Mouse (Mus musculus) neural tube, embryonic 12.5 days (tissue): Measurements from ENCODE around the gene Nckap5l. TPM values are rescaled to one million over a fixed set of nuclear protein-coding genes. Genes with fewer than 3 reads are reported as not detected.
"Not testable (repeated sequence)": the region's sequence is repeated elsewhere in the genome, so short reads cannot be mapped to it uniquely, and the experiment has no call there.

ENCODE experiments used
- ATAC-seq: fragments of 200-750 bp; cut with Nextera tagmentation; 2 replicates; pipeline ENCODE4 v1.8.0; 2017; ENCODE audit warnings: low read depth, mild to moderate bottlenecking, moderate TSS enrichment, moderate library complexity; ENCODE audit not compliant: low FRiP score
- H3K27ac ChIP-seq: fragments of 300-500 bp; sonication (generic); 2 replicates; pipeline ENCODE4 v1.5.1; 2016
- H3K27me3 ChIP-seq: fragments of 300-500 bp; sonication (generic); replicated peaks from 2 replicates; pipeline ENCODE4 v1.6.1; 2016; ENCODE audit warnings: mild to moderate bottlenecking
- H3K36me3 ChIP-seq: fragments of 300-500 bp; sonication (generic); 2 replicates; pipeline ENCODE4 v1.6.1; 2016; ENCODE audit warnings: mild to moderate bottlenecking
- H3K4me1 ChIP-seq: fragments of 300-500 bp; sonication (generic); 2 replicates; pipeline ENCODE4 v1.6.1; 2016
- H3K4me2 ChIP-seq: fragments of 300-500 bp; sonication (generic); replicated peaks from 2 replicates; pipeline ENCODE4 v1.6.1; 2016; ENCODE audit warnings: mild to moderate bottlenecking
- H3K4me3 ChIP-seq: fragments of 300-500 bp; sonication (generic); 2 replicates; pipeline ENCODE4 v1.5.1; 2016
- H3K9ac ChIP-seq: fragments of 300-500 bp; sonication (generic); 2 replicates; pipeline ENCODE4 v1.6.1; 2016; ENCODE audit warnings: mild to moderate bottlenecking
- H3K9me3 ChIP-seq: fragments of 300-500 bp; sonication (generic); 2 replicates; pipeline ENCODE4 v1.6.1; 2016; ENCODE audit warnings: mild to moderate bottlenecking
- WGBS: fragments of 180-500 bp; shearing (Covaris S2); methylation state at CpG from one replicate; pipeline ENCODE4 v1.1.7; 2016; 5-methylcytosine and 5-hydroxymethylcytosine counted together
- polyA plus RNA-seq: library from polyadenylated mRNA; unstranded; fragments of >200 nt; fragmentation: Nextera tagmentation; extraction: Ambion mirVana; gene quantifications from 2 replicates; pipeline ENCODE4 v1.2.1, GENCODE M21; 2016

The Nckap5l gene
- polyA plus RNA-seq, 1 experiment from 2014 or later = 17.2 TPM

DNA sequence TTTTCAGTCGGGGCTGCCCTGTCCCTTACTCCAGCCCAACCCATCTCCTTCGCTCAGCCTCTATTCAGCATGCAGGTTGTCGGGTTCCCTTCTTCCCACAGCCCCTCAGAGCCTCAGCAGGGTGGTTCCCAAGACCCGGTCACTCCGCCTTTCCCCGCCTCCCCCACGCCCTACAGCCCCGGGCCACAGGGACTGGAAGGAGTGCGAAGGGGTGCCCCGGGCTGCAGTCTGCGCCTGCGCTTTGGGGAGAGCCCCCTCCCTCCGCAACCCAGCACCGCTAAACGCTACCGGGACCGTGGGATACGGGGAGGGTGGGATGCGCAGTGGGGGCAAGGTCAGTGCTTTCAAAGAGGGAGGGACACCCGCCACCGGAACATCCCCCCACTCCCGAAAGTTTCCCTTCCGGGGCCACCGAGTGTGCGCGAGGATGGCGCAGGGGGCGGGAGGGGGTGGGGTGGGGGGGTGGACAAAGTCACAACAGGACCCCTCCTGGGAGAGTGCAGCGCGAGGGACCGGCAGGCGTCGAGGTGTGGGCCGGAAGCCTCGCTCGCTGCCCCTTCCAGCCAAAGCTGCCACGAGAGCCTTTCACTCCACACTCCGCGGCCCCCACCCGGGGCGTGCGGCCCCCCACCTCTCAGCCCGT, 464 bp downstream of the Nckap5l start:
- under 1% methylated on average over 42 of the region's 43 CpGs for WGBS
- peak overlapping the region; percentile 72 for H3K27ac ChIP-seq
- peak overlapping the region; percentile 78 for H3K9ac ChIP-seq
- peaks cover 49% of the 10 kb centered on the region for H3K4me1 ChIP-seq
- ATAC-seq = peak; percentile 80
- H3K36me3 ChIP-seq = no peaks in the 10 kb centered on the region; the same call in 1 of the 2 replicates
- H3K4me2 ChIP-seq = peak overlapping the region; percentile 86
- H3K9me3 ChIP-seq = no peaks in the 10 kb centered on the region
- H3K4me3 ChIP-seq = peak overlapping the region; percentile 79
- H3K27me3 ChIP-seq = no peaks in the 10 kb centered on the region

- ATAC-seq = no peak
- peak overlapping the region; percentile 79 for H3K4me3 ChIP-seq
- H3K27ac ChIP-seq = peak overlapping the region; percentile 72
- no peaks in the 10 kb centered on the region for H3K27me3 ChIP-seq
- H3K36me3 ChIP-seq = peaks cover 3% of the 10 kb centered on the region; the same call in 1 of the 2 replicates
- no peaks in the 10 kb centered on the region for H3K9me3 ChIP-seq
- H3K4me1 ChIP-seq = peaks cover 49% of the 10 kb centered on the region
- H3K9ac ChIP-seq = peak overlapping the region; percentile 78
- H3K4me2 ChIP-seq = peak overlapping the region; percentile 86
- WGBS = 16% methylated on average over 7 of the region's 7 CpGs
Measured at GRCm38 (mm10) chr15:99456338-99456962, 1.1 kb downstream of the Nckap5l start.

DNA sequence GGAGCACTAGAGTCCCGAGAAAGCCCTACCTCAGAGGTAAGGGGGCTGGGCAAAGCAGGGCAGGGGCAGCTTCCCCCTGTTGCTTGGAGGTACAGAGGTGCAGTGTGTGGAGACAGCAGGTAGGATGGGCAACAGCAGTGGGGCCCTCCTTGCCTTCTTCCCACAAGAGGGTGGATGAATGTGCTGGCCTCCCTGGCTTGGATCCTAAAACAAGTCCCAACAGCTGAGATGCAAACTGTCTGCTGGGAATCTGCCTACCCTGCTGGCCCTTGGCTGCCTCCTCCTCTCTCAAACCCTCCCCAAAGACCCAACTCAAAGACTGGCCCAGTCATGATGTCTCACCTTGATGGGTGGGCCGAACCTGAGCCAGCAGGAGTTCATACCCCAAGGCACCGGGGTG, 2.1 kb downstream of the Nckap5l start:
- Histone ChIP-seq H3K4me2 (peak overlapping the region; percentile 86), H3K4me3 (no peak overlapping the region), H3K36me3 (peaks cover 3% of the 10 kb centered on the region; the same call in 1 of the 2 replicates), H3K27me3 (no peaks in the 10 kb centered on the region), H3K4me1 (peaks cover 49% of the 10 kb centered on the region), H3K9ac (0 out of 2 replicates have a peak overlapping the region, but pooled peaks have one; percentile 13), H3K27ac (no peak overlapping the region), H3K9me3 (no peaks in the 10 kb centered on the region)
- no peak for ATAC-seq
- WGBS = 78% methylated on average over 3 of the region's 3 CpGs

DNA sequence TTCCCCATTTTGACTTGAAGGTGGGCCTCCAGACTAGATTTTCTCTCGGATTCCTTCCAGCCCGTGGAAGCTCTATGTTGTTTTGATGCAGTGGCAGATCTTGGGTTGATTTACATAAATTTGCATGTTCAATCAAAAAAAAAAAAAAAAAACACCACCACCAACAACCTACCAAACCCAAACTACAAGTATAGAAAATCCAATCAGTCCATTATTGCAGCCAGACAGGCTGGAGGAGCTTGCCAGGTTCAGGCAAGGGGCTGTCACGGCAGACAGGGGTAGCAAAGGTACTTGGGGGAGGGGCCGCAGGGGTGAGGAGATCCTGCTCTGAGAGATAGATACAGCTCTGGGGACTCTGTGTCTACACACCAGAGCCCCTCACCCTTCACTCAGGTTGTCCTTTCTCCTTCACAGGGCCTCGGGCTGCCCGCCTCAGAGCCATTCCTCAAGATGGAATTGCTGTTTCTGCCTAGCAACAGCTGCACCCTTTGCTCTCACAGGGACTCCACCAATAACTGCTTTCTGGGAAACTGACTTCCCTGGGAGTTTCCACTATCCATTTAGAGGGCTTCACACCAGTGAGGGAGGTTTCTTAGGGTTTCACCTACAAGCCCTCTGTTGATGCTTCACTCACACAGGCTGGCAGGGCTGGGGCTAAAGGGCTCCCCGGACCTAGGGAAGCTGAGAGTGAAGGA, 2.8 kb downstream of the Nckap5l start:
- H3K4me1 ChIP-seq = peaks cover 49% of the 10 kb centered on the region
- H3K9ac ChIP-seq = 0 out of 2 replicates have a peak overlapping the region, but pooled peaks have one; percentile 13
- no peak overlapping the region for H3K4me3 ChIP-seq
- WGBS = 83% methylated on average over 7 of the region's 7 CpGs
- H3K9me3 ChIP-seq = no peaks in the 10 kb centered on the region
- no peak for ATAC-seq
- no peaks in the 10 kb centered on the region for H3K27me3 ChIP-seq
- H3K27ac ChIP-seq = no peak overlapping the region
- H3K4me2 ChIP-seq = peak overlapping the region; percentile 86
- H3K36me3 ChIP-seq = peaks cover 3% of the 10 kb centered on the region; the same call in 1 of the 2 replicates

GRCm38 (mm10) chr15:99453153-99453900, 4.2 kb downstream of the Nckap5l start:
- peaks cover 51% of the 10 kb centered on the region for H3K4me1 ChIP-seq
- WGBS = 79% methylated on average over 11 of the region's 11 CpGs

DNA sequence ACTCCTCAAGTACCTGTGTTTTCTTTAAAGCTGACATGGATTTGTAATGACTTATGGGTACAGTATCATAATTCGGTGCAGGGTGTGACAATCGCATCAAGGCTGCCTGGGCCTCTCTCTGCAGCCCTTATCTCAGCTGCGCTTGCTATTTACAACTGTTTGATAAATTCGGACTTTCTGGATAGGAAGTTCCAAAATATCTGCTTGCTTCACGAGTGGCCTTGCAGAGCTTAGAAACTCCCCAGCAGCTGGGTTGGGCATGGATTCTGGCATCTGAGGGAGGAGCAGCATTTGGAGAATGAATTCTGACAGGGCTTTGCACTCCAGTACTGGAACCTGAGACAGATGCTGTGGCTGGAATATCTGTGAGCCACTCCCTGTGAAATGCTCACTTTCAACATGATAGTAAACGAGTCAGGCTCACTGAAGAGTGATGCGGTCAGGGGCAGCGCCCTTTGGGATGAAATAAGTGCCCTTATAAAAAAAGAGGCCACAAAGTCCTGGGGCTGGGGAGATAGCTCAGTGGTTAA, 7.7 kb downstream of the Nckap5l start:
- Histone ChIP-seq H3K9ac (no peak overlapping the region), H3K36me3 (0 out of 2 replicates have a peak, but pooled peaks cover 7% of the 10 kb centered on the region), H3K4me1 (peaks cover 23% of the 10 kb centered on the region; the same call in 1 of the 2 replicates), H3K27me3 (no peaks in the 10 kb centered on the region), H3K4me3 (no peak overlapping the region), H3K27ac (no peak overlapping the region), H3K4me2 (no peak overlapping the region), H3K9me3 (no peaks in the 10 kb centered on the region)
- WGBS = 89% methylated on average over 8 of the region's 8 CpGs
- no peak for ATAC-seq

More at GRCm38 (mm10) chr15:99453153-99453900, 4.2 kb downstream of the Nckap5l start:
- H3K4me2 ChIP-seq = 0 out of 2 replicates have a peak overlapping the region, but pooled peaks have one; percentile 2
- no peaks in the 10 kb centered on the region for H3K27me3 ChIP-seq
- no peaks in the 10 kb centered on the region for H3K9me3 ChIP-seq
- no peak overlapping the region for H3K9ac ChIP-seq
- H3K27ac ChIP-seq = no peak overlapping the region; the same call in 1 of the 2 replicates
- peaks cover 7% of the 10 kb centered on the region; the same call in 1 of the 2 replicates for H3K36me3 ChIP-seq
- no peak overlapping the region for H3K4me3 ChIP-seq
- ATAC-seq = no peak

DNA sequence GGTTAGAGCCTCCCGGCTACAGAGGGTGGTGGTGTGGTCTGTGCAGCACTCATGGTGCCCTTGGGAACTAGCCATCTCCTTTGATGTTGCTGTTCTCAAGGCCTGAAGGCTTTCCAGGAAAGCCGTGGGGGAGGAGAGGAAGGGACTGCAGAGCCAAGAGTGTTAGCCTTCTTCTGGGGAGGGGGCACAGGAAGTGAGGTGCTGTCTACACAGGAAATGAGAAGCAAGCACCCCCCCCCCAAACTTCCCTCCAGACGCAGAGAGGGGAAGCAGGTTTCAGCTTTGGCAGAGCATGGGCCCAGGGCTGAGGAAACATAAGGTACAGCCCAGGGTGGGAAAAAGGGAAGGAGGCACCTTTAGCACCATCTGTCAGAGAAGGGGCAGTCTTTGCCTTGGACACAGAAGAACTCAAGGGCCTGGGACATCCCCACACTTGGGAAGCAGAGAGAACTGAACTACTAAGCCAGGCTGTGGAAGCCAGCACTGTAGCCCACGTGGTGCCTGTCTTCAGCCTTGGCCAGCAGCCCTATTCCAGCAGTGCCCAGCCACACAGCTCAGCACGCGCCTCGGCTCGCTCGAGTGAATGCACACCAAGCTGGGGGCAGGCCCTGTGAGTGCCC, 8.3 kb downstream of the Nckap5l start:
- Histone ChIP-seq H3K9ac (no peak overlapping the region), H3K4me2 (no peak overlapping the region), H3K27me3 (no peaks in the 10 kb centered on the region), H3K9me3 (no peaks in the 10 kb centered on the region), H3K36me3 (0 out of 2 replicates have a peak, but pooled peaks cover 7% of the 10 kb centered on the region), H3K4me3 (no peak overlapping the region), H3K27ac (no peak overlapping the region), H3K4me1 (peaks cover 18% of the 10 kb centered on the region; the same call in 1 of the 2 replicates)
- WGBS = 78% methylated on average over 9 of the region's 9 CpGs
- no peak for ATAC-seq

- H3K27me3 ChIP-seq, H3K27ac ChIP-seq, H3K4me1 ChIP-seq: not testable (repeated sequence)
Measured at GRCm38 (mm10) chr15:99446136-99446535, 11.4 kb downstream of the Nckap5l start.

DNA sequence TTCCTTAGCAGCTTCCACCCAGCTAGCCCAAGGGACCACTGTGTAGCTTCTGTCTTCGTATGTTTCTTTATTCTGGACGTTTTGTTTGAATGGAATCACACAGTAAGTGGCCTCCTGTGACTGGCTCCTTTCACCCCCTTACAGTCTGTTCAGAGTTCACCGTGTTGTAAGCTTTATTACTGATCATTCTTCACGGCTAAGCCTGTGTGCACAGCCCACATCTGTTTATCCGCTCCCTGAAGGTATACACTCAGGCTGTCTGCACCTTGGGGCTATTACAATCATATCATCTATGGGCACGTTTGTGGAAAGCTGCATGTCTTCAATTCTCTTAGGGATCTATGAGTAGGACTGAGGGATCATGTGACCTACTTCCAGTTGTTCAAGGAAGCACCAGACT, 12.0 kb downstream of the Nckap5l start:
- Histone ChIP-seq H3K27me3 (no peaks in the 10 kb centered on the region), H3K4me3 (no peak overlapping the region), H3K4me1 (peaks cover 13% of the 10 kb centered on the region), H3K9ac (no peak overlapping the region), H3K27ac (no peak overlapping the region), H3K4me2 (no peak overlapping the region), H3K9me3 (no peaks in the 10 kb centered on the region), H3K36me3 (0 out of 2 replicates have a peak, but pooled peaks cover 4% of the 10 kb centered on the region)
- no peak for ATAC-seq
- 53% methylated on average over 6 of the region's 6 CpGs for WGBS

More at GRCm38 (mm10) chr15:99446136-99446535, 11.4 kb downstream of the Nckap5l start:
- not testable (repeated sequence) for H3K9me3 ChIP-seq, H3K4me2 ChIP-seq, ATAC-seq, H3K9ac ChIP-seq, H3K36me3 ChIP-seq, H3K4me3 ChIP-seq
- WGBS = 87% methylated on average over 10 of the region's 10 CpGs

- H3K9ac ChIP-seq = no peak overlapping the region
- H3K4me1 ChIP-seq = peaks cover 30% of the 10 kb centered on the region
- H3K36me3 ChIP-seq = peaks cover 5% of the 10 kb centered on the region; the same call in 1 of the 2 replicates
- no peaks in the 10 kb centered on the region for H3K9me3 ChIP-seq
- H3K4me3 ChIP-seq = no peak overlapping the region
- WGBS = 75% methylated on average over 7 of the region's 7 CpGs
- no peaks in the 10 kb centered on the region for H3K27me3 ChIP-seq
- H3K4me2 ChIP-seq = no peak overlapping the region
- H3K27ac ChIP-seq = no peak overlapping the region
- no peak for ATAC-seq
Measured at GRCm38 (mm10) chr15:99442358-99442757, 15.2 kb downstream of the Nckap5l start.
